11 mouse cellular contexts compared by ENCODE assay signal in the genomic region with DNA sequence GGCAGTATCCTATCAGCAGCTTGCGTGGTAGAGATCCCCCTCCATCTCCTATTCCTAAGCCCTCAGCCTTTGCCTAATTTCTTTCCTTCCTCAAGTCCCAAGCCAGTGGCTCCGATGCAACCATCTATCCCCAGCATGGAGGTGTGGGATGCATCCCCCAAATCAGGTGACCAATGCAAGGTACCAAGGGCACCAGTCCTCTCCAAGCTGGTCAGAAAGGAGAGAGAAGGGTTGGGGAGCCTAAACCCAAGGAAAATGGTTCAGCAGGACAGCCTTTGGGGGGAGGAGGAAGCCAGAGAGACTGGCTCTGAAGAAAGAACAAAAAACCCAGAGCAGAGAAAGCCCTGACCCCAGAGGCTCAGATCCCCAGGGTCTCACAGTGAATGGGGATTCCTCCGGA. TPM values are rescaled to one million over a fixed set of nuclear protein-coding genes. Genes with fewer than 3 reads are reported as not detected.
DNase-seq lines count a peak whose midpoint lies in the region; ATAC-seq and TF ChIP-seq lines count a peak whose summit lies in the region.
"Had no signal": no experiment of that assay in that cellular context is flagged by ENCODE, and none has a peak within 500 bp of the region (broad histone marks: within the 10 kb centered on the region; RNA-seq: fewer than 3 reads in every experiment).

No protein-coding gene starts in this region.

- H3K27me3 ChIP-seq in heart, embryonic 11.5 days (ENCODE audit: control insufficient read depth, insufficient read depth, low read length): no peaks in the 10 kb centered on the region
- H3K27me3 ChIP-seq in heart, adult 2 months (ENCODE audit: control insufficient read depth, insufficient read depth, low read length): no peaks in the 10 kb centered on the region
- no peaks in the 10 kb centered on the region for H3K27me3 ChIP-seq in midbrain, embryonic 10.5 days (ENCODE audit: low read depth, poor library complexity, severe bottlenecking)
- H3K27me3 ChIP-seq in midbrain, postnatal 0 days (ENCODE audit: insufficient read depth, low read length): no peaks in the 10 kb centered on the region; the same call in 1 of the 2 replicates
- H3K27me3 ChIP-seq in hindbrain, embryonic 12.5 days: no peaks in the 10 kb centered on the region
- H3K27me3 ChIP-seq in small intestine, adult 2 months (ENCODE audit: control insufficient read depth, insufficient read depth, low read length): no peaks in the 10 kb centered on the region
- H3K27me3 ChIP-seq in thymus, adult 2 months (ENCODE audit: control insufficient read depth, insufficient read depth, low read length): no peaks in the 10 kb centered on the region

- no peak overlapping the region for H3K4me3 ChIP-seq in heart, embryonic 11.5 days (ENCODE audit: low read depth, low read length)
- H3K4me3 ChIP-seq in heart, adult 2 months: no peak overlapping the region
- H3K4me3 ChIP-seq in midbrain, embryonic 10.5 days: peak overlapping the region; percentile 82
- no peak overlapping the region for H3K4me3 ChIP-seq in midbrain, postnatal 0 days (ENCODE audit: low read depth, low read length)
- no peak overlapping the region for H3K4me3 ChIP-seq in hindbrain, embryonic 12.5 days
- no peak overlapping the region for H3K4me3 ChIP-seq in small intestine, adult 2 months (ENCODE audit: low read depth, low read length)
- H3K4me3 ChIP-seq in thymus, adult 2 months (ENCODE audit: control insufficient read depth, insufficient read depth, low read length): no peak overlapping the region

- H3K27ac ChIP-seq in heart, embryonic 11.5 days (ENCODE audit: low read depth, low read length): no peak overlapping the region
- H3K27ac ChIP-seq in heart, adult 2 months: no peak overlapping the region
- H3K27ac ChIP-seq in midbrain, embryonic 10.5 days (replicated peaks): peak overlapping the region; percentile 98
- no peak overlapping the region for H3K27ac ChIP-seq in midbrain, postnatal 0 days (ENCODE audit: low read depth, low read length)
- H3K27ac ChIP-seq in hindbrain, embryonic 12.5 days: no peak overlapping the region
- peak overlapping the region; percentile 39 for H3K27ac ChIP-seq in small intestine, adult 2 months (ENCODE audit: insufficient read depth, low read depth, low read length)
- H3K27ac ChIP-seq in thymus, adult 2 months (ENCODE audit: control insufficient read depth, insufficient read depth, low read length): no peak overlapping the region

- H3K9ac ChIP-seq in heart, embryonic 11.5 days (ENCODE audit: low read depth, low read length): peak overlapping the region; percentile 39; the same call in 1 of the 2 replicates
- no peak overlapping the region for H3K9ac ChIP-seq in heart, adult 2 months (ENCODE audit: low read depth, low read length)
- no peak overlapping the region for H3K9ac ChIP-seq in midbrain, postnatal 0 days (replicated peaks; ENCODE audit: low read length, poor library complexity, severe bottlenecking)
- H3K9ac ChIP-seq in hindbrain, embryonic 12.5 days: no peak overlapping the region

- TF ChIP-seq POLR2A in heart, adult 2 months (IDR thresholded peaks at IDR 0.05; ENCODE audit: insufficient read depth, low read depth, low read length): no peak
- TF ChIP-seq POLR2A in small intestine, adult 2 months (IDR thresholded peaks at IDR 0.05; ENCODE audit: low read depth, low read length): no peak
- no peak for TF ChIP-seq POLR2A in thymus, adult 2 months (IDR thresholded peaks at IDR 0.05; ENCODE audit: control insufficient read depth, extremely low read depth, insufficient read depth, low read length, poor library complexity)

- no peaks in the 10 kb centered on the region for H3K79me2 ChIP-seq in heart, adult 2 months (replicated peaks; ENCODE audit: control insufficient read depth, insufficient read depth, low read length)

- H3K4me2 ChIP-seq in heart, embryonic 11.5 days: no peak overlapping the region
- no peak overlapping the region for H3K4me2 ChIP-seq in midbrain, postnatal 0 days (ENCODE audit: low read depth, low read length, poor library complexity, severe bottlenecking)
- H3K4me2 ChIP-seq in hindbrain, embryonic 12.5 days (replicated peaks): peak overlapping the region; percentile 72

- peaks cover 23% of the 10 kb centered on the region for H3K4me1 ChIP-seq in heart, embryonic 11.5 days (ENCODE audit: control insufficient read depth, insufficient read depth, low read length)
- no peaks in the 10 kb centered on the region for H3K4me1 ChIP-seq in heart, adult 2 months (ENCODE audit: control insufficient read depth, insufficient read depth, low read length)
- peaks cover 59% of the 10 kb centered on the region for H3K4me1 ChIP-seq in midbrain, embryonic 10.5 days
- H3K4me1 ChIP-seq in midbrain, postnatal 0 days (ENCODE audit: insufficient read depth, low read length): peaks cover 7% of the 10 kb centered on the region; the same call in 1 of the 2 replicates
- H3K4me1 ChIP-seq in hindbrain, embryonic 12.5 days: peaks cover 47% of the 10 kb centered on the region
- peaks cover 11% of the 10 kb centered on the region for H3K4me1 ChIP-seq in small intestine, adult 2 months (ENCODE audit: control insufficient read depth, insufficient read depth, insufficient read length, low read length)
- H3K4me1 ChIP-seq in thymus, adult 2 months (replicated peaks; ENCODE audit: control insufficient read depth, insufficient read depth, low read length): peaks cover 19% of the 10 kb centered on the region

- WGBS in heart, embryonic 11.5 days (ENCODE audit: insufficient replicate concordance): 64% methylated on average over 3 of the region's 3 CpGs
- WGBS in heart, adult 2 months: 96% methylated on average over 3 of the region's 3 CpGs
- 24% methylated on average over 3 of the region's 3 CpGs for WGBS in midbrain, embryonic 10.5 days
- WGBS in midbrain, postnatal 0 days: 42% methylated on average over 3 of the region's 3 CpGs
- WGBS in hindbrain, embryonic 12.5 days: 51% methylated on average over 3 of the region's 3 CpGs
- 91% methylated on average over 3 of the region's 3 CpGs for WGBS in small intestine, adult 2 months
- 94% methylated on average over 3 of the region's 3 CpGs for WGBS in thymus, adult 2 months

- TF ChIP-seq CTCF in heart, adult 2 months (IDR thresholded peaks at IDR 0.05): no peak
- TF ChIP-seq CTCF in midbrain, postnatal 0 days (IDR thresholded peaks at IDR 0.05): no peak
- no peak for TF ChIP-seq CTCF in small intestine, adult 2 months (IDR thresholded peaks at IDR 0.05; ENCODE audit: extremely low read depth, insufficient read length, insufficient replicate concordance, low read depth, low read length)
- no peak for TF ChIP-seq CTCF in thymus, adult 2 months (IDR thresholded peaks at IDR 0.05; ENCODE audit: borderline replicate concordance, control insufficient read depth, extremely low read depth, insufficient read depth, low read length, poor library complexity)

- TF ChIP-seq EP300 in heart, adult 2 months (IDR thresholded peaks at IDR 0.05; ENCODE audit: insufficient read depth, low read depth, low read length): no peak

- no peak for DNase-seq in heart, adult 2 months
- peak; percentile 44 for DNase-seq in midbrain, embryonic 10.5 days (ENCODE audit: low spot score)
- DNase-seq in midbrain, postnatal 0 days (ENCODE audit: low spot score): no peak
- no peak for DNase-seq in thymus, postnatal 36 days
- no peak for DNase-seq in thymus, adult 2 months
- DNase-seq: adrenal gland, adult 2 months; kidney, adult 2 months; right cerebral cortex, postnatal 4 days had no signal

- no peak for ATAC-seq in heart, embryonic 11.5 days (replicated peaks; ENCODE audit: insufficient number of reproducible peaks, low FRiP score, low TSS enrichment)
- no peak for ATAC-seq in midbrain, postnatal 0 days (ENCODE audit: low FRiP score)
- ATAC-seq in hindbrain, embryonic 12.5 days (ENCODE audit: low FRiP score): no peak

- no peaks in the 10 kb centered on the region for H3K9me3 ChIP-seq in heart, embryonic 11.5 days (replicated peaks; ENCODE audit: control insufficient read depth, low read length)
- H3K9me3 ChIP-seq in midbrain, embryonic 10.5 days (replicated peaks): no peaks in the 10 kb centered on the region
- H3K9me3 ChIP-seq in midbrain, postnatal 0 days (ENCODE audit: low read length): no peaks in the 10 kb centered on the region
- H3K9me3 ChIP-seq in hindbrain, embryonic 12.5 days (replicated peaks): no peaks in the 10 kb centered on the region

- intact Hi-C loops in heart, adult 2 months (cut with DNase I): no loop called here

- no peaks in the 10 kb centered on the region for H3K36me3 ChIP-seq in heart, embryonic 11.5 days (ENCODE audit: control insufficient read depth, insufficient read depth, low read length)
- no peaks in the 10 kb centered on the region for H3K36me3 ChIP-seq in heart, adult 2 months (ENCODE audit: control insufficient read depth, insufficient read depth, low read length)
- peaks cover 39% of the 10 kb centered on the region for H3K36me3 ChIP-seq in midbrain, embryonic 10.5 days
- no peaks in the 10 kb centered on the region for H3K36me3 ChIP-seq in midbrain, postnatal 0 days (ENCODE audit: insufficient read depth, low read length)
- H3K36me3 ChIP-seq in hindbrain, embryonic 12.5 days: no peaks in the 10 kb centered on the region
- H3K36me3 ChIP-seq in small intestine, adult 2 months (ENCODE audit: control insufficient read depth, insufficient read depth, low read length): peaks cover under 1% of the 10 kb centered on the region; the same call in 1 of the 2 replicates
- H3K36me3 ChIP-seq in thymus, adult 2 months (ENCODE audit: control insufficient read depth, insufficient read depth, low read length): peaks cover 13% of the 10 kb centered on the region

RNA-seq across cellular contexts. Expression of a gene that starts 4.3 kb away (rescaled TPM):
- polyA plus RNA-seq in heart, embryonic 11.5 days (2014; fragmentation: Nextera tagmentation; extraction: Ambion mirVana): 26.5 and 28.8 TPM in 2 replicates
- total RNA-seq in heart, adult 2 months (2021): 10 to 100 TPM; 12.5 to 14.6 TPM
- 8.2 and 14.4 TPM in 2 replicates for polyA plus RNA-seq in heart, adult 2 months (2012; rRNA removed)
- polyA plus RNA-seq in midbrain, embryonic 10.5 days (2016; fragmentation: Nextera tagmentation; extraction: Ambion mirVana): 77.9 and 83.9 TPM in 2 replicates
- 107 and 110 TPM in 2 replicates for total RNA-seq in midbrain, postnatal 0 days (2014; rRNA removed)
- polyA plus RNA-seq in midbrain, postnatal 0 days (2015; fragmentation: Nextera tagmentation; extraction: Ambion mirVana): 78.6 and 78.8 TPM in 2 replicates
- polyA plus RNA-seq in hindbrain, embryonic 12.5 days (2016; fragmentation: Nextera tagmentation; extraction: Ambion mirVana): 112 and 115 TPM in 2 replicates
- 8.6 and 12.0 TPM in 2 replicates for polyA plus RNA-seq in small intestine, adult 2 months (2012; rRNA removed)
- polyA plus RNA-seq in thymus, adult 2 months (2012; rRNA removed): 65.1 and 73.9 TPM in 2 replicates

RNA-seq across cellular contexts. Expression of a gene that starts 29.6 kb away (rescaled TPM):
- polyA plus RNA-seq in heart, embryonic 11.5 days (2014; fragmentation: Nextera tagmentation; extraction: Ambion mirVana): 12.5 and 15.1 TPM in 2 replicates
- 10 to 100 TPM; 11.7 to 15.8 TPM for total RNA-seq in heart, adult 2 months (2021)
- 39.0 and 42.8 TPM in 2 replicates for polyA plus RNA-seq in heart, adult 2 months (2012; rRNA removed)
- polyA plus RNA-seq in midbrain, embryonic 10.5 days (2016; fragmentation: Nextera tagmentation; extraction: Ambion mirVana): 8.7 and 10.3 TPM in 2 replicates
- 16.3 and 24.0 TPM in 2 replicates for total RNA-seq in midbrain, postnatal 0 days (2014; rRNA removed)
- polyA plus RNA-seq in midbrain, postnatal 0 days (2015; fragmentation: Nextera tagmentation; extraction: Ambion mirVana): 13.5 and 14.8 TPM in 2 replicates
- polyA plus RNA-seq in hindbrain, embryonic 12.5 days (2016; fragmentation: Nextera tagmentation; extraction: Ambion mirVana): 13.5 and 13.6 TPM in 2 replicates
- 70.0 and 133 TPM in 2 replicates for polyA plus RNA-seq in small intestine, adult 2 months (2012; rRNA removed)
- 76.9 and 87.4 TPM in 2 replicates for polyA plus RNA-seq in thymus, adult 2 months (2012; rRNA removed)

Comparison
In these comparisons a context has a peak if more than half of its experiments do, and no peak if none do; other contexts are left out.
1. H3K27ac ChIP-seq: peak in midbrain, embryonic 10.5 days (single experiment) and small intestine, adult 2 months (single experiment); none in heart, embryonic 11.5 days (single experiment), heart, adult 2 months (single experiment), midbrain, postnatal 0 days (single experiment), hindbrain, embryonic 12.5 days (single experiment) and thymus, adult 2 months (single experiment).